ENCODE assay signal across 8 mouse cellular contexts in genomic region chr9:106159784-106160301, GRCm38 (mm10). TPM values are rescaled to one million over a fixed set of nuclear protein-coding genes. Genes with fewer than 3 reads are reported as not detected.
A peak's percentile ranks its signal among the peaks of the same experiment; 100 is the strongest.
DNase-seq lines count a peak whose midpoint lies in the region; ATAC-seq and TF ChIP-seq lines count a peak whose summit lies in the region.

No protein-coding gene starts in this region.

- ATAC-seq in hindbrain, embryonic 11.5 days (ENCODE audit: low FRiP score): peak; percentile 80
- ATAC-seq in lung, embryonic 16.5 days (ENCODE audit: low read depth): peak; percentile 91

- 3% methylated on average over 24 of the region's 24 CpGs for WGBS in hindbrain, embryonic 11.5 days
- WGBS in lung, embryonic 16.5 days: 3% methylated on average over 24 of the region's 24 CpGs
- WGBS in thymus, adult 2 months: 4% methylated on average over 24 of the region's 24 CpGs

- DNase-seq in NIH3T3 (ENCODE audit: low read depth): peak; percentile 94
- DNase-seq in cerebellum, adult 9-11 months: peak; percentile 96
- DNase-seq in frontal cortex, adult 2 months (ENCODE audit: extremely low spot score in 1 of 2, low spot score in 1 of 2): peak; percentile 87 to 96
- DNase-seq in hindbrain, embryonic 11.5 days (ENCODE audit: low spot score): peak; percentile 94
- DNase-seq in layer of hippocampus, adult 9-11 months: peak; percentile 93
- DNase-seq in ovary, adult 18-20 months (ENCODE audit: low spot score): peak; percentile 85
- peak; percentile 73 for DNase-seq in thymus, adult 2 months

- H3K9me3 ChIP-seq in hindbrain, embryonic 11.5 days (ENCODE audit: control insufficient read depth, low read length): no peaks in the 10 kb centered on the region
- H3K9me3 ChIP-seq in lung, embryonic 16.5 days (ENCODE audit: control insufficient read depth, low read length): no peaks in the 10 kb centered on the region

- peak overlapping the region; percentile 88 for H3K27ac ChIP-seq in hindbrain, embryonic 11.5 days (ENCODE audit: low read depth, low read length)
- peak overlapping the region; percentile 96 for H3K27ac ChIP-seq in lung, embryonic 16.5 days (ENCODE audit: low read length)
- H3K27ac ChIP-seq in thymus, adult 2 months (ENCODE audit: control insufficient read depth, insufficient read depth, low read length): peak overlapping the region; percentile 90

- H3K4me1 ChIP-seq in hindbrain, embryonic 11.5 days (replicated peaks; ENCODE audit: control insufficient read depth, insufficient read depth, low read length): no peaks in the 10 kb centered on the region
- H3K4me1 ChIP-seq in lung, embryonic 16.5 days (replicated peaks; ENCODE audit: control insufficient read depth, insufficient read depth, low read length): 0 out of 2 replicates have a peak, but pooled peaks cover 3% of the 10 kb centered on the region
- H3K4me1 ChIP-seq in thymus, adult 2 months (replicated peaks; ENCODE audit: control insufficient read depth, insufficient read depth, low read length): no peaks in the 10 kb centered on the region

- peak overlapping the region; percentile 60 for H3K9ac ChIP-seq in hindbrain, embryonic 11.5 days (ENCODE audit: low read depth, low read length)
- H3K9ac ChIP-seq in lung, embryonic 16.5 days (ENCODE audit: low read length): peak overlapping the region; percentile 78

- no peaks in the 10 kb centered on the region for H3K27me3 ChIP-seq in hindbrain, embryonic 11.5 days (ENCODE audit: control insufficient read depth, insufficient read depth, low read length)
- H3K27me3 ChIP-seq in lung, embryonic 16.5 days (ENCODE audit: control insufficient read depth, insufficient read depth, low read depth, low read length): peaks cover 2% of the 10 kb centered on the region; the same call in 1 of the 2 replicates
- no peaks in the 10 kb centered on the region for H3K27me3 ChIP-seq in thymus, adult 2 months (ENCODE audit: control insufficient read depth, insufficient read depth, low read length)

- no peaks in the 10 kb centered on the region for H3K36me3 ChIP-seq in hindbrain, embryonic 11.5 days (ENCODE audit: control insufficient read depth, insufficient read depth, low read length)
- no peaks in the 10 kb centered on the region for H3K36me3 ChIP-seq in lung, embryonic 16.5 days (ENCODE audit: control insufficient read depth, insufficient read depth, low read length)
- no peaks in the 10 kb centered on the region for H3K36me3 ChIP-seq in thymus, adult 2 months (ENCODE audit: control insufficient read depth, insufficient read depth, low read length)

- TF ChIP-seq CTCF in thymus, adult 2 months (IDR thresholded peaks at IDR 0.05; ENCODE audit: borderline replicate concordance, control insufficient read depth, extremely low read depth, insufficient read depth, low read length, poor library complexity): peak; percentile 61; the same call in 1 of the 2 replicates

- 0 out of 2 replicates have a peak, but pooled peaks have one; percentile 35 for TF ChIP-seq POLR2A in thymus, adult 2 months (IDR thresholded peaks at IDR 0.05; ENCODE audit: control insufficient read depth, extremely low read depth, insufficient read depth, low read length, poor library complexity)

- peak overlapping the region; percentile 46 for H3K4me3 ChIP-seq in hindbrain, embryonic 11.5 days (ENCODE audit: low read depth, low read length)
- H3K4me3 ChIP-seq in lung, embryonic 16.5 days (ENCODE audit: low read length): peak overlapping the region; percentile 69
- H3K4me3 ChIP-seq in thymus, adult 2 months (ENCODE audit: control insufficient read depth, insufficient read depth, low read length): peak overlapping the region; percentile 98

- H3K4me2 ChIP-seq in hindbrain, embryonic 11.5 days (replicated peaks; ENCODE audit: low read depth, low read length): peak overlapping the region; percentile 50
- peak overlapping the region; percentile 67 for H3K4me2 ChIP-seq in lung, embryonic 16.5 days (ENCODE audit: low read depth, low read length)

RNA-seq across cellular contexts. Expression of gene Glyctk, which starts 1.9 kb away (rescaled TPM):
- polyA plus RNA-seq in frontal cortex, adult 2 months (2012; rRNA removed): 3.2 and 3.3 TPM in 2 replicates
- polyA plus RNA-seq in hindbrain, embryonic 11.5 days (2014; fragmentation: Nextera tagmentation; extraction: Ambion mirVana): 3.9 and 4.9 TPM in 2 replicates
- 1.4 and 1.9 TPM in 2 replicates for polyA plus RNA-seq in lung, embryonic 16.5 days (2015; fragmentation: Nextera tagmentation; extraction: Ambion mirVana)
- polyA plus RNA-seq in thymus, adult 2 months (2012; rRNA removed): 13.1 and 17.9 TPM in 2 replicates

RNA-seq across cellular contexts. Expression of gene Wdr82, which starts 10.9 kb away (rescaled TPM):
- 99.9 and 107 TPM in 2 replicates for polyA plus RNA-seq in frontal cortex, adult 2 months (2012; rRNA removed)
- polyA plus RNA-seq in hindbrain, embryonic 11.5 days (2014; fragmentation: Nextera tagmentation; extraction: Ambion mirVana): 32.7 and 32.8 TPM in 2 replicates
- polyA plus RNA-seq in lung, embryonic 16.5 days (2015; fragmentation: Nextera tagmentation; extraction: Ambion mirVana): 16.3 and 17.5 TPM in 2 replicates
- 95.8 and 111 TPM in 2 replicates for polyA plus RNA-seq in thymus, adult 2 months (2012; rRNA removed)

RNA-seq across cellular contexts. Expression of gene Ppm1m, which starts 39.7 kb away (rescaled TPM):
- 32.0 and 35.1 TPM in 2 replicates for polyA plus RNA-seq in frontal cortex, adult 2 months (2012; rRNA removed)
- 21.7 TPM in 2 replicates for polyA plus RNA-seq in hindbrain, embryonic 11.5 days (2014; fragmentation: Nextera tagmentation; extraction: Ambion mirVana)
- polyA plus RNA-seq in lung, embryonic 16.5 days (2015; fragmentation: Nextera tagmentation; extraction: Ambion mirVana): 53.1 and 56.7 TPM in 2 replicates
- 53.9 and 58.6 TPM in 2 replicates for polyA plus RNA-seq in thymus, adult 2 months (2012; rRNA removed)

RNA-seq across cellular contexts. Expression of gene Twf2, which starts 43.1 kb away (rescaled TPM):
- polyA plus RNA-seq in frontal cortex, adult 2 months (2012; rRNA removed): 65.8 and 66.8 TPM in 2 replicates
- 57.3 and 59.6 TPM in 2 replicates for polyA plus RNA-seq in hindbrain, embryonic 11.5 days (2014; fragmentation: Nextera tagmentation; extraction: Ambion mirVana)
- polyA plus RNA-seq in lung, embryonic 16.5 days (2015; fragmentation: Nextera tagmentation; extraction: Ambion mirVana): 69.8 and 69.9 TPM in 2 replicates
- polyA plus RNA-seq in thymus, adult 2 months (2012; rRNA removed): 145 and 176 TPM in 2 replicates

Comparison
In these comparisons a context has a peak if more than half of its experiments do, and no peak if none do; other contexts are left out.
1. Peak in every context shown above with its lines: DNase-seq, ATAC-seq, H3K4me3 ChIP-seq and H3K27ac ChIP-seq.
2. H3K4me3 ChIP-seq: peak in every context shown above with its lines; median percentile 98 in thymus, adult 2 months; 69 in lung, embryonic 16.5 days; 46 in hindbrain, embryonic 11.5 days.